Mouse (Mus musculus): ENCODE measurements around the gene Rad51b. TPM values are rescaled to one million over a fixed set of nuclear protein-coding genes. Genes with fewer than 3 reads are reported as not detected.

Rad51b gene
- polyA plus RNA-seq, 1 experiment from 2014 or later: 5.1 TPM

- in situ Hi-C loops (cut with MboI; ENCODE audit: low pct_unique_long_range_greater_than_20kb): no loop called here
- TF ChIP-seq CTCF (IDR thresholded peaks at IDR 0.05): no peak
- CTCF ChIA-PET: no interaction called here
- H3K27me3 ChIP-seq: no peaks in the 10 kb centered on the region
- no peak for ATAC-seq
- POLR2A ChIA-PET: no interaction called here
- DNase-seq (ENCODE audit: low read depth, low spot score): no peak
Observed at GRCm38 (mm10) chr12:79393636-79394035, 96.6 kb downstream of the Rad51b start.

GRCm38 (mm10) chr12:79403992-79404391 is 106.9 kb downstream of the Rad51b start:
- in situ Hi-C loops (cut with MboI; ENCODE audit: low pct_unique_long_range_greater_than_20kb): no loop called here
- ATAC-seq (no peak), DNase-seq (ENCODE audit: low read depth, low spot score) (no peak)
- ChIA-PET CTCF (no interaction called here), POLR2A (no interaction called here)
- H3K27me3 ChIP-seq: no peaks in the 10 kb centered on the region
- TF ChIP-seq CTCF (IDR thresholded peaks at IDR 0.05): no peak

- no peak for TF ChIP-seq CTCF (IDR thresholded peaks at IDR 0.05)
- in situ Hi-C loops (cut with MboI; ENCODE audit: low pct_unique_long_range_greater_than_20kb): no loop called here
- ChIA-PET POLR2A (no interaction called here), CTCF (interaction anchor here (1.6 kb wide), 1 partner anchor 21 kb away, joined by 3 read pairs; no protein-coding TSS in a partner anchor)
- no peaks in the 10 kb centered on the region for H3K27me3 ChIP-seq
- ATAC-seq: no peak
- no peak for DNase-seq (ENCODE audit: low read depth, low spot score)
Observed at GRCm38 (mm10) chr12:79404494-79404893, 107.4 kb downstream of the Rad51b start.

GRCm38 (mm10) chr12:79408677-79409076 is 111.6 kb downstream of the Rad51b start:
- ChIA-PET CTCF (interaction anchor here (1.2 kb wide), 1 partner anchor 54 kb away, joined by 3 read pairs; no protein-coding TSS in a partner anchor), POLR2A (no interaction called here)
- ATAC-seq (no peak), DNase-seq (ENCODE audit: low read depth, low spot score) (no peak)
- H3K27me3 ChIP-seq: no peaks in the 10 kb centered on the region
- in situ Hi-C loops (cut with MboI; ENCODE audit: low pct_unique_long_range_greater_than_20kb): no loop called here
- TF ChIP-seq CTCF (IDR thresholded peaks at IDR 0.05): no peak

GRCm38 (mm10) chr12:79409126-79409860 is 112.2 kb downstream of the Rad51b start:
- CTCF ChIA-PET: interaction anchor here (1.2 kb wide), 1 partner anchor 54 kb away, joined by 3 read pairs; no protein-coding TSS in a partner anchor
- no peaks in the 10 kb centered on the region for H3K27me3 ChIP-seq
- POLR2A ChIA-PET: no interaction called here
- ATAC-seq (no peak), DNase-seq (ENCODE audit: low read depth, low spot score) (no peak)
- TF ChIP-seq CTCF (IDR thresholded peaks at IDR 0.05): no peak
- in situ Hi-C loops (cut with MboI; ENCODE audit: low pct_unique_long_range_greater_than_20kb): no loop called here

GRCm38 (mm10) chr12:79412894-79413507 is 115.9 kb downstream of the Rad51b start:
- POLR2A ChIA-PET: no interaction called here
- in situ Hi-C loops (cut with MboI; ENCODE audit: low pct_unique_long_range_greater_than_20kb): no loop called here
- CTCF ChIA-PET: no interaction called here
- ATAC-seq (no peak), DNase-seq (ENCODE audit: low read depth, low spot score) (no peak)
- TF ChIP-seq CTCF (IDR thresholded peaks at IDR 0.05): no peak
- no peaks in the 10 kb centered on the region for H3K27me3 ChIP-seq

GRCm38 (mm10) chr12:79417360-79417759 is 120.3 kb downstream of the Rad51b start:
- TF ChIP-seq CTCF (IDR thresholded peaks at IDR 0.05): no peak

GRCm38 (mm10) chr12:79420605-79421004 is 123.5 kb downstream of the Rad51b start:
- no peak for DNase-seq (ENCODE audit: low read depth, low spot score)
- in situ Hi-C loops (cut with MboI; ENCODE audit: low pct_unique_long_range_greater_than_20kb): no loop called here

More at GRCm38 (mm10) chr12:79417360-79417759, 120.3 kb downstream of the Rad51b start:
- DNase-seq (ENCODE audit: low read depth, low spot score) (no peak), ATAC-seq (no peak)
- in situ Hi-C loops (cut with MboI; ENCODE audit: low pct_unique_long_range_greater_than_20kb): no loop called here
- CTCF ChIA-PET: no interaction called here
- H3K27me3 ChIP-seq: no peaks in the 10 kb centered on the region
- POLR2A ChIA-PET: interaction anchor here (0.7 kb wide), 1 partner anchor 106 kb away, joined by 4 read pairs; no protein-coding TSS in a partner anchor

GRCm38 (mm10) chr12:79429507-79430291 is 132.6 kb downstream of the Rad51b start:
- DNase-seq (ENCODE audit: low read depth, low spot score) (no peak), ATAC-seq (no peak)
- ChIA-PET POLR2A (no interaction called here), CTCF (interaction anchor here (1.1 to 1.4 kb wide), 2 partner anchors 10 to 11 kb away, joined by 3 to 4 read pairs; no protein-coding TSS in a partner anchor)
- TF ChIP-seq CTCF (IDR thresholded peaks at IDR 0.05): no peak
- H3K27me3 ChIP-seq: no peaks in the 10 kb centered on the region
- in situ Hi-C loops (cut with MboI; ENCODE audit: low pct_unique_long_range_greater_than_20kb): no loop called here

More at GRCm38 (mm10) chr12:79420605-79421004, 123.5 kb downstream of the Rad51b start:
- ChIA-PET CTCF (no interaction called here), POLR2A (no interaction called here)
- ATAC-seq: no peak
- TF ChIP-seq CTCF (IDR thresholded peaks at IDR 0.05): no peak
- H3K27me3 ChIP-seq: no peaks in the 10 kb centered on the region

GRCm38 (mm10) chr12:79431138-79431537 is 134.1 kb downstream of the Rad51b start:
- ChIA-PET POLR2A (no interaction called here), CTCF (no interaction called here)
- DNase-seq (ENCODE audit: low read depth, low spot score) (no peak), ATAC-seq (no peak)
- no peak for TF ChIP-seq CTCF (IDR thresholded peaks at IDR 0.05)
- in situ Hi-C loops (cut with MboI; ENCODE audit: low pct_unique_long_range_greater_than_20kb): no loop called here
- H3K27me3 ChIP-seq: no peaks in the 10 kb centered on the region

Measured in Patski (cell line).